Mouse (Mus musculus) urinary bladder, adult 18-20 months (tissue): ENCODE measurements around the gene Fgfr2.

Source experiments
- DNase-seq, 2 experiments: peaks; one replicate each; pipeline ENCODE4 v3.0.0; 2022; ENCODE audit warnings: low spot score in 2 of 2, mixed read lengths in 2 of 2

Fgfr2 gene

GRCm38 (mm10) chr7:130114436-130114835, 3008.7 kb downstream of the Fgfr2 start:
- no peak for DNase-seq
